Mouse (Mus musculus) layer of hippocampus, adult 9-11 months (tissue): Measurements from ENCODE around the gene Vmp1.

Source experiments
- DNase-seq: peaks from one replicate; pipeline ENCODE4 v3.0.0; 2022

Vmp1 gene

GRCm38 (mm10) chr11:86558258-86558657, 125.4 kb downstream of the Vmp1 start:
- no peak for DNase-seq

DNA sequence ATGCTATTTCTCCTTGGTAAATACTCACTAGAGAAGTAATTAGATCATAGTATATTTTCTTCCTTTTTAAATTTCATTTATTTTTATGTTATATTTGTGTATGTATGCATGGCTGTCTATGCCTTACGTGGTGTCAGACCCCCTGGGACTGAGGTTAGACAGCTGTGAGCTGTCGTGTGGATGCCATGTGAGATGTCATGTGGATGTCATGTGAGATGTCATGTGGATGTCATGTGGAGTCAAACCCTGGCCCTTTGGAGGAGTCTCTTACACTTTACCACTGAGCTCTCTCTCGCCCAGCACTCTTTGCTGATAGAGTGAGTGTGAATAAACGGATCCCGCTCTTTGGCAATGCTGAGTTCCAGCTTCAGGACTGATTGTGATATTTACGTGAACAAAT, 130.1 kb downstream of the Vmp1 start:
- DNase-seq = no peak

DNA sequence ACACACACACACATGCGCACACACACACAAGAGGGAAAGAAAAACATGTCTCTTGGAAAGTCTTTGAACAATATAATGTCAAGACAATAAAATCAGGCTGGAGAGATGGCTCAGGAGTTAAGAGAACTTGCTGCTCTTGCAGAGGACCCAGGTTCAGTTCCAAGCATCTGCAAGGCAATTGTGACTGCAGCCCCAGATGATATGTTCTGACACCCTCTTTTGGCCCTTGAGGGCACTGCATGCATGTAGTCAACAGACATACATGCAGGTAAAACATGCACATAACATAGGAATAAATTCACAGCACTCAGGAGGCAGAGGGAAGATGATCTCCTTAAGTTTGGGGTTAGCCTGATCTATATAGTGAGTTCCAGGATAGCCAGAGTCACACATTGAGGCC, 136.2 kb downstream of the Vmp1 start:
- no peak for DNase-seq

- DNase-seq = no peak
Measured at GRCm38 (mm10) chr11:86545556-86545955, 138.1 kb downstream of the Vmp1 start.

GRCm38 (mm10) chr11:86544639-86545299, 138.9 kb downstream of the Vmp1 start, which contains the start of the genes Rps6kb1 and Tubd1:
Gene Rps6kb1, minus strand, starts transcription at chr11:86544805.
Gene Tubd1, plus strand, starts transcription at chr11:86544991.
- peak; percentile 100 for DNase-seq

DNA sequence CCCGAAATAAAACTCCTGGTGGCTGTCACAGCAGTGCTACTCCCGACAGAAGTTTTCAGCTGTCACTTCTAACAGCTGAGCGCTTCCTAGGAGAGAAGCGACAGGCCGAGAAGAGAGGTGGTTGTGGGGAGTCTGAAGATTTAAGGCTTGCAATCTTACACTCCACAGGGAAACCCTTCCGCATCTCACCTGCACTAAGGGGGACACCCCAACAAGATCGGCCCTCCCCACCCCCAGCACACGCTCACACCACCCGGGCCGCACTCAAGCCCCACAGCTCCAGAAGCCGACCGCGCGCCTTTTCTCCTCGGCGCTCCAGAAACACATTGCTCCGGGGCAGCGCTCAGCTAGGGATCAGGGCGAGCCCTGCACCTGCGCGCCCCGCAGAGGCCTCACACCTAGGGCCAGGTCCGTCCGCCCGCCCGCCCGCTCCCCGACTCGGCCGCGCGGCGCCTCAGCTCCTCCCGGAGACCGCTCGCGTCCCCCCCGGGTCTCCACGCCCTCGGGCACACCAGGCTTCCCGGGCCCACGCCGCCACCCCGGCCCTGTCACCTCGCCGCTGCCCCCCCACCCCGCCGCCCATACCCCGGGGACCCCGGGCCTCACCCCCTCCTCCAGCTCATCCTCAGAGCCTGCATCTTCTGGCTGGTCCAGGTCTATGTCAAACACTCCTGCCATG, 139.5 kb downstream of the Vmp1 start:
- DNase-seq = peak; percentile 15

- DNase-seq = no peak
Measured at GRCm38 (mm10) chr11:86542851-86543250, 140.8 kb downstream of the Vmp1 start.

DNA sequence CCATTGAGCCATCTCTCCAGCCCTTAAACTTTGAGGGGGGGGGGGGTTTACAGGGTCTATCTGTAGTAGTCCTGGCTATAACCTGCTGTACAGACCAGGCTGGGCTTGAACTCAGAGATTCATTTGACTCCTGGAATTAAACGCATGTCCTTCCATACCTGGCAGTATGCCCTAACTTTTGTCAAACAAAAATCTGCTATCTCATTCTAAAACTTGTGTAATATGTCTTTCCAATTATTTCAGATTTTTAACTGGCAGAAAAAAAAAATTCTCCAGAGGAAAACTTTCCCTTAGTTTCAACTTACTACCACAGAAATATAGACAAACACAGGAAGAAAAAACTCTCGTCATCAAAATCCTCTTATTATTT, 143.2 kb downstream of the Vmp1 start:
- no peak for DNase-seq

- no peak for DNase-seq
Measured at GRCm38 (mm10) chr11:86539716-86540475, 143.7 kb downstream of the Vmp1 start.

DNA sequence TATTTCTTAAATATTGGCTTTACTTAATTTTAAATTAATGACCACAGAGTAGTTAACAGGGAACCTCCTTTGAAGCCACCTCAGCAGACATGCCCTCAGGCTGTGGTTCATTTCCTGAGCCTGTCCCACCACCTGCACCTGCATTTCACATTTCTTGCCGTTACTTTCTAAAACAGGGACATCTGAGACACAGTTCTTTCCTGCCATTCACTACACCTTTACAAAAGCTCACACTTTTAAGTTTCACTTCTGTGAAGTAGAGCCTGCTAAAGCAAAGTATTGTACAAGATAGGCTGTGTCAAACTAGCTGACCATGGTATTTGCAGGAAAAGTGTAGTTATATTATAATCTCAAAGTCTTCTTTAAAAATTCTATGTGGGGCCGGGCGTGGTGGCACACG, 144.8 kb downstream of the Vmp1 start:
- no peak for DNase-seq

- no peak for DNase-seq
Measured at GRCm38 (mm10) chr11:86534201-86534910, 149.3 kb downstream of the Vmp1 start.
